Mouse (Mus musculus) heart, embryonic 11.5 days (tissue): ENCODE results near the gene Gucy2d. TPM values are rescaled to one million over a fixed set of nuclear protein-coding genes. Genes with fewer than 3 reads are reported as not detected.
A peak's percentile ranks its signal among the peaks of the same experiment; 100 is the strongest.

Experiments used
- ATAC-seq: fragments of 200-750 bp; cut with Nextera tagmentation; replicated peaks from 2 replicates; pipeline ENCODE4 v1.8.0; 2017; ENCODE audit warnings: moderate library complexity; ENCODE audit not compliant: insufficient number of reproducible peaks, low FRiP score, low TSS enrichment
- H3K27ac ChIP-seq: fragments of 300-500 bp; sonication (generic); 2 replicates; pipeline ENCODE4 v1.5.1; 2014; ENCODE audit warnings: mild to moderate bottlenecking, low read depth, low read length
- H3K27me3 ChIP-seq: fragments of 300-500 bp; sonication (generic); 2 replicates; pipeline ENCODE4 v1.6.1; 2014; ENCODE audit warnings: mild to moderate bottlenecking, low read length, mixed read lengths; ENCODE audit not compliant: control insufficient read depth, insufficient read depth
- H3K36me3 ChIP-seq: fragments of 300-500 bp; sonication (generic); 2 replicates; pipeline ENCODE4 v1.6.1; 2014; ENCODE audit warnings: mild to moderate bottlenecking, low read length, moderate library complexity, mixed read lengths; ENCODE audit not compliant: control insufficient read depth, insufficient read depth
- H3K4me1 ChIP-seq: fragments of 300-500 bp; sonication (generic); 2 replicates; pipeline ENCODE4 v1.6.1; 2014; ENCODE audit warnings: low read length; ENCODE audit not compliant: control insufficient read depth, insufficient read depth
- H3K4me2 ChIP-seq: fragments of 300-500 bp; sonication (generic); 2 replicates; pipeline ENCODE4 v1.6.1; 2014; ENCODE audit warnings: mild to moderate bottlenecking, moderate library complexity
- H3K4me3 ChIP-seq: fragments of 300-500 bp; sonication (generic); 2 replicates; pipeline ENCODE4 v1.5.1; 2014; ENCODE audit warnings: low read depth, low read length
- H3K9ac ChIP-seq: fragments of 300-500 bp; sonication (generic); 2 replicates; pipeline ENCODE4 v1.6.1; 2014; ENCODE audit warnings: mild to moderate bottlenecking, low read depth, low read length, moderate library complexity
- H3K9me3 ChIP-seq: fragments of 300-500 bp; sonication (generic); replicated peaks from 2 replicates; pipeline ENCODE4 v1.6.1; 2016; ENCODE audit warnings: low read length; ENCODE audit not compliant: control insufficient read depth
- WGBS: fragments of 180-500 bp; shearing (Covaris S2); extraction: QIAGEN DNeasy Blood & Tissue Kit; methylation state at CpG from one replicate; pipeline ENCODE4 v1.1.7; 2014; ENCODE audit not compliant: insufficient replicate concordance; 5-methylcytosine and 5-hydroxymethylcytosine counted together
- polyA plus RNA-seq: library from polyadenylated mRNA; unstranded; fragments of >200 nt; fragmentation: Nextera tagmentation; extraction: Ambion mirVana; gene quantifications from 2 replicates; pipeline ENCODE4 v1.2.1, GENCODE M21; 2014

Gucy2d gene
- polyA plus RNA-seq, 1 experiment from 2014 or later, result 0.10 TPM

DNA sequence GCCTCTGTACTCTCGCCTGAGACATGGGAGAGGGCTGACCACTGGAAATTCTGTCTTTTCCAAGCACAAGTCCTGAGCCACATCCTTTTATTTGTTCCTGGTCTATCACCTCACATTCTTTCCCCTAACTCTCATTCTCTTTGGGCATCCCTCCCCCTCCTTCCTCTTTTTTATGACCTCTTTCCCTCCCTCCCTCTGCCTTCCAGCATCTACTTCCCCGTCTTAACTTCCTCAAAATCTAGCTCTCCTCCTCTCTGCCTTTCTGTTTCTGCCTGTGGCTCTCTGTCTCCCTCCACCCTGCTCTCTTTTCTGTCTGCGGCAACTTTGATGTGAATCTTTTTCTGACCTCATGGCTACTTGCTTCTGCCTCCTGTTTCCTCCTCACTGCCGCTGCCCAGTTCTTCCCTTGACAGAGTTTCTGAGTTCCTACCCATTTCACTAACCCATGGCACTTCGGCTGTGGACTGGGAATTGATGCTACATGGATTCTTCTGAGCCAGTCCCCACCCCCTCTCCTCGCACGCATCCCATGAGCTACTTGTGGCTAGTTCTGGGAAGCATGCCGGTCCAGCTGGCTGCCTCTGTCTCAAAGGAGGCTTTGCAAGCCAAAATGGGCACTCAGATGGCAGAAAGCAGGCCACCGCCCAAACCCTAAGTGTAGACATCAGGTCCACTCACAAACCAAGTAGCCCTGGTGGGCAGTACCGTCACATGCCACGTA is 12.9 kb upstream of the Gucy2d start:
- no peak overlapping the region for H3K4me3 ChIP-seq
- H3K4me1 ChIP-seq, result peaks cover 9% of the 10 kb centered on the region; the same call in 1 of the 2 replicates
- no peak overlapping the region for H3K27ac ChIP-seq
- H3K9ac ChIP-seq, result no peak overlapping the region
- H3K27me3 ChIP-seq, result no peaks in the 10 kb centered on the region
- no peaks in the 10 kb centered on the region for H3K9me3 ChIP-seq
- H3K36me3 ChIP-seq, result no peaks in the 10 kb centered on the region
- 74% methylated on average over 11 of the region's 11 CpGs for WGBS
- no peak for ATAC-seq
- H3K4me2 ChIP-seq, result no peak overlapping the region

DNA sequence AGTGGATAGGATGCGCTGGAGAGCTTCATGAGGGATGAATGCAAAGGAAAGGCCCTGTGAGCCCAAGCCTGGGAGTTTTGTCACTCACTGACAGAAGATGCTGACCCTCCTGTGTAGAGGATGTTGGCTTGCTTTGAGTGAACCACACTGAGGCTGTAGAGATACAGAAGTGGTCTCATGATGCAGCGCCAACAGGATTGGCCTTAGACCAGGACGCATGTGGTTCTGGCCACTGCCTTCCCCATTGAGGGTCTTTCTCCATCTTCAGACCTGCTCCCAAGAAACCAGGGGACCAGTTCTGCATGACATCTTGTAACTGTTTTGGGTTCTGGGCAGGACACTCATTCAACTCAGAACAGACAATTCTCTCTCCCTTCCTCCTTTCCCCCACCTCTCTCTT is 10.6 kb upstream of the Gucy2d start:
- Histone ChIP-seq H3K9me3 (no peaks in the 10 kb centered on the region), H3K4me3 (no peak overlapping the region), H3K36me3 (no peaks in the 10 kb centered on the region), H3K4me1 (no peaks in the 10 kb centered on the region), H3K9ac (no peak overlapping the region), H3K27me3 (no peaks in the 10 kb centered on the region), H3K4me2 (no peak overlapping the region), H3K27ac (no peak overlapping the region)
- no peak for ATAC-seq
- 94% methylated on average over 3 of the region's 3 CpGs for WGBS

DNA sequence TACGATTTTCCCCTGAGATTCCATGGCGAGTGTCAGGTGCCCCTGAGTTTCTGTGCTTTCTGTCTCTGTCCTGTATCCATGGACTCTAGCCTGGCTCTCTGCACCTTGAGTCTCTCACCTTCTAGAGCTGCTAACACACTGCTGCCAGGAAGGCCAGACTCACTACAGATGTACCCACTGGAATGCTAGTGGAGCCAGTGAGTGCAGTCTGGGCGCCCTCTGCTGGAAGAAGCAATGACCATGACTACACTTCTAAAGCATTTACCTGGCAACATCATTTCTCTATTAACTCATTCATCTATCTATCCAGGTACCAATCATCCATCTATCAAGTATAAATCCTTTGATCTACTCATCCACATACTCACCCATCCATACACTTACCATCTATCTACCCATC is 9.4 kb upstream of the Gucy2d start:
- no peak overlapping the region for H3K9ac ChIP-seq
- H3K4me1 ChIP-seq, result no peaks in the 10 kb centered on the region
- H3K27me3 ChIP-seq, result no peaks in the 10 kb centered on the region
- H3K27ac ChIP-seq, result no peak overlapping the region
- WGBS, result 46% methylated on average over 3 of the region's 3 CpGs
- H3K36me3 ChIP-seq, result no peaks in the 10 kb centered on the region
- no peaks in the 10 kb centered on the region for H3K9me3 ChIP-seq
- ATAC-seq, result 0 out of 2 replicates have a peak, but pooled peaks have one; percentile 58
- H3K4me3 ChIP-seq, result no peak overlapping the region
- no peak overlapping the region for H3K4me2 ChIP-seq

DNA sequence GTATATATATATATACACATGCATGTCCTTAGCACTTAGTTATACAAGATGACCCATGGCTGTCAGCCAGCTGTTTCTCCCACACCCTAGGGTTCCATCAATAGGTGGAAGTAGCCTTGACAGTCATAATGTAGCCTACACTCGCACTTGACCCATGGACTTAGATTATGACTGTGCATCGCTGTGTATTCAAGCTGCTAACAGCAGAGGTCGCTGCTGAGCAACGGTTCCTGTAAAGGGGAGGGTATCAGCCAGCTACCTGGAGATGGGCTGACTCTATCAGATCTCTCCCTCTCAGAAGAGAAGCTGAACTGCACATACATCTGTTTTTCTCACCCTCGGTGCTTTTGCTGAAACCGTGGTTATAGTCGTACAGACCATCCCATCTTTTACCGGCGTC is 2.6 kb upstream of the Gucy2d start:
- Histone ChIP-seq H3K9me3 (no peaks in the 10 kb centered on the region), H3K27me3 (no peaks in the 10 kb centered on the region), H3K36me3 (no peaks in the 10 kb centered on the region), H3K4me1 (peaks cover 4% of the 10 kb centered on the region; the same call in 1 of the 2 replicates), H3K4me2 (no peak overlapping the region), H3K27ac (no peak overlapping the region), H3K9ac (no peak overlapping the region), H3K4me3 (no peak overlapping the region)
- no peak for ATAC-seq
- 30% methylated on average over 9 of the region's 9 CpGs for WGBS

DNA sequence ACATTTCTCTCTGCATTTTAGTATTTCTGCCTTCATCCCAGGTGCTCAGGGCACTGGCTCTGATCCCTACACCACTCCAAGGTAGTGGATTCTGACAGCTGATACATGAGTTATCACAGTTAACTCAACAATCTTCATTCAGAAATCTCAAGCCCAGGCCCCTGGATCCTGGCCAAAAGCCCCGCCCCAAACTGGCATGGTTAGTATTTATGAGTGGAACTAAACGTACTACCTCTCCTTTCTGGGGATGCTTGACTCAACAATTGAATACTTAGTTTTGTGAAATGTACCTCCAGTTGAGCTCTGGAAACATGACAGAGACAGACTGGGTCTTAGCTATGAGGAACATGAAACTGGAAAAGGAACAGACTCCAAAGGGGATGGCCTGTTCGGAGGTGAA is 6.7 kb downstream of the Gucy2d start:
- no peak overlapping the region for H3K27ac ChIP-seq
- H3K27me3 ChIP-seq, result no peaks in the 10 kb centered on the region
- no peak overlapping the region for H3K4me3 ChIP-seq
- WGBS, result 63% methylated on average over 3 of the region's 3 CpGs
- no peaks in the 10 kb centered on the region for H3K36me3 ChIP-seq
- H3K9me3 ChIP-seq, result no peaks in the 10 kb centered on the region
- ATAC-seq, result no peak
- H3K9ac ChIP-seq, result no peak overlapping the region
- no peaks in the 10 kb centered on the region for H3K4me1 ChIP-seq
- H3K4me2 ChIP-seq, result no peak overlapping the region

DNA sequence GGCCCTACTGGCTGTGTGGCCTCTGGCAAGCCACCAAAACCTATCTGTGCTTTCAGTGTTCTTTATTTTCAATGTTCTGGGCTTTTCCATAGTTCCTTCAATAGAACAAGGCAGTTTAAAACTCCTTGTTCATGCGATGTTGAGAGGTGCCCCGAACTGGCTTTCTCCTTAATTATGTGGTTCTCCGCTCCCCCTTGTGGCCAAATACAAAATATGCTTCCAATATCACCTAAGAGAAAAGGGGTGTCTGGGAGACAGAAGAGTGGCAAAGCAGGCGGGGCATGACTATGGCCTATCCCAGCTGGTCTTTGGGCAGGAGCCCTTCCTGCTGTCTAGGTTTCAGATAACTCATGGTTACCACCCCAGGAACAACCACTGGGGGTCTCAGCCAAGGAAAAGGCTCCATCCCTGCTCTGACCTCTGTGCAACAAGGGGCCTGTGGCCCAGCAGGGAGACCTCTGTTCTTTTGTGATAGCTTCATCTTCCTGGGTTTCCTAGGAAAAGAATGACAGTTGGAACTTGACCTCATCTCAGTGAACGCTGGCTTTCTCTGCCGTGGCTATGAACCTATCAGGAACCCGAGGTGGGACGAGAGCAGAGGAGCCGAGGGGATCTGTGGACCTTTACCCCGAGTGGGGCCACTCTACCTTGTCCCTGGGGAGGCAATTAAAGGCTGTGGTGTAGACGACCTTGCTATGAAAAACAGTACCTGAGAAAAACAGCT is 7.5 kb downstream of the Gucy2d start:
- Histone ChIP-seq H3K27me3 (no peaks in the 10 kb centered on the region), H3K36me3 (no peaks in the 10 kb centered on the region), H3K4me3 (no peak overlapping the region), H3K4me1 (no peaks in the 10 kb centered on the region), H3K27ac (no peak overlapping the region), H3K4me2 (no peak overlapping the region), H3K9me3 (no peaks in the 10 kb centered on the region), H3K9ac (no peak overlapping the region)
- no peak for ATAC-seq
- 58% methylated on average over 11 of the region's 11 CpGs for WGBS

DNA sequence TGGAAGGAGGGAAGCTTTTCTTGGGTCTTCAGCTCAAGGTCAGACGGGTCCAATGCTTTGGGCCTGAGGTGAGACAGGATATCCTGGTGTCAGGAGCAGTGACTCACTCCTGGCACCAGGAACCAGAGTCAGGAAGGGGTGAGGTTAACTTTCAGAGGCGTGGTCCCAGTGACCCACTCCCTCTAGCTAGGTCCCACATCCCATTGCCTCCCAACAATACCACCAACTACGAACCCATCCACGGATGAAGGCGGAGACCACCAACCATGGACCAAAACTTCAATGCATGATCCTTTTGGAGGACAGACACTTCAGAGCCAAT is 8.1 kb downstream of the Gucy2d start:
- Histone ChIP-seq H3K4me2 (no peak overlapping the region), H3K27ac (no peak overlapping the region), H3K9me3 (no peaks in the 10 kb centered on the region), H3K27me3 (no peaks in the 10 kb centered on the region), H3K4me1 (no peaks in the 10 kb centered on the region), H3K4me3 (no peak overlapping the region), H3K9ac (no peak overlapping the region), H3K36me3 (no peaks in the 10 kb centered on the region)
- ATAC-seq, result no peak
- WGBS, result 80% methylated on average over 5 of the region's 5 CpGs

DNA sequence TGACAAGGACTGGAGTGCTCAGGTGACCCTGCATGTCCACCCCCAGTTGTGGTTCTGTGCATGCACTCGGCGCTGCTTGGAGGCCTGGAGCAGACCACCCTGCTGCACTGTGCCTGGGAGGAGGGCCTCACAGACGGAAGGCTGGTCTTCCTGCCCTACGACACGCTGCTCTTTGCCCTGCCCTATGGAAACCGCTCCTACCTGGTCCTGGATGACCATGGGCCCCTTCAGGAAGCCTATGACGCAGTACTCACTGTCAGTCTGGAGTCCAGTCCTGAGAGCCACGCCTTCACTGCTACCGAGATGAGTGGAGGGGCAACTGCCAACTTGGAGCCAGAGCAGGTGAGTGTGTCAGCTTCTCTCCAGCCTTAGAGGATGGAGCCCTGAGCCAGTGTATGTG is 9.5 kb downstream of the Gucy2d start:
- Histone ChIP-seq H3K9me3 (no peaks in the 10 kb centered on the region), H3K27me3 (no peaks in the 10 kb centered on the region), H3K9ac (no peak overlapping the region), H3K36me3 (no peaks in the 10 kb centered on the region), H3K4me2 (no peak overlapping the region), H3K4me3 (no peak overlapping the region), H3K4me1 (no peaks in the 10 kb centered on the region), H3K27ac (no peak overlapping the region)
- ATAC-seq, result no peak; the same call in 1 of the 2 replicates
- WGBS, result 78% methylated on average over 9 of the region's 9 CpGs
